Mouse (Mus musculus) liver, embryonic 15.5 days (tissue): ENCODE results near the gene Cntnap4. TPM values are rescaled to one million over a fixed set of nuclear protein-coding genes. Genes with fewer than 3 reads are reported as not detected.

Experiments used
- ATAC-seq: fragments of 200-750 bp; cut with Nextera tagmentation; 2 replicates; pipeline ENCODE4 v1.8.0; 2017; ENCODE audit warnings: moderate number of reproducible peaks, mild to moderate bottlenecking, moderate library complexity; ENCODE audit not compliant: insufficient read depth
- H3K27ac ChIP-seq: fragments of 300-500 bp; sonication (generic); replicated peaks from 2 replicates; pipeline ENCODE4 v1.5.1; 2015; ENCODE audit warnings: mild to moderate bottlenecking, inconsistent platforms
- H3K27me3 ChIP-seq: fragments of 300-500 bp; sonication (generic); 2 replicates; pipeline ENCODE4 v1.6.1; 2015; ENCODE audit warnings: mild to moderate bottlenecking, inconsistent platforms
- H3K36me3 ChIP-seq: fragments of 300-500 bp; sonication (generic); replicated peaks from 2 replicates; pipeline ENCODE4 v1.6.1; 2015; ENCODE audit warnings: moderate library complexity, mild to moderate bottlenecking, inconsistent platforms
- H3K4me1 ChIP-seq: fragments of 300-500 bp; sonication (generic); replicated peaks from 2 replicates; pipeline ENCODE4 v1.6.1; 2015; ENCODE audit warnings: inconsistent platforms
- H3K4me2 ChIP-seq: fragments of 300-500 bp; sonication (generic); 2 replicates; pipeline ENCODE4 v1.6.1; 2015; ENCODE audit warnings: moderate library complexity, mild to moderate bottlenecking, inconsistent platforms
- H3K4me3 ChIP-seq: fragments of 300-500 bp; sonication (generic); replicated peaks from 2 replicates; pipeline ENCODE4 v1.5.1; 2015; ENCODE audit warnings: mild to moderate bottlenecking, inconsistent platforms
- H3K9ac ChIP-seq: fragments of 300-500 bp; sonication (generic); 2 replicates; pipeline ENCODE4 v1.6.1; 2015; ENCODE audit warnings: moderate library complexity, mild to moderate bottlenecking, inconsistent platforms
- H3K9me3 ChIP-seq: fragments of 300-500 bp; sonication (generic); replicated peaks from 2 replicates; pipeline ENCODE4 v1.6.1; 2016; ENCODE audit warnings: inconsistent platforms
- WGBS: fragments of 180-500 bp; shearing (Covaris S2); methylation state at CpG from one replicate; pipeline ENCODE4 v1.1.7; 2015; ENCODE audit warnings: mixed read lengths; ENCODE audit not compliant: insufficient replicate concordance; 5-methylcytosine and 5-hydroxymethylcytosine counted together
- polyA plus RNA-seq: library from polyadenylated mRNA; unstranded; fragments of >200 nt; fragmentation: Nextera tagmentation; extraction: Ambion mirVana; gene quantifications from 2 replicates; pipeline ENCODE4 v1.2.1, GENCODE M21; 2015

Cntnap4 gene
- polyA plus RNA-seq, 1 experiment from 2014 or later, result 0.01 TPM

GRCm38 (mm10) chr8:112610121-112610520 is 40.3 kb downstream of the Cntnap4 start:
- no peak overlapping the region for H3K27ac ChIP-seq
- WGBS, result 51% methylated on average over 6 of the region's 6 CpGs

GRCm38 (mm10) chr8:112628791-112629190 is 58.9 kb downstream of the Cntnap4 start:
- no peak for ATAC-seq
- Histone ChIP-seq H3K9me3 (no peaks in the 10 kb centered on the region), H3K9ac (no peak overlapping the region), H3K4me2 (no peak overlapping the region), H3K27me3 (no peaks in the 10 kb centered on the region), H3K36me3 (no peaks in the 10 kb centered on the region), H3K4me1 (no peaks in the 10 kb centered on the region), H3K27ac (no peak overlapping the region), H3K4me3 (no peak overlapping the region)
- 73% methylated on average over 7 of the region's 7 CpGs for WGBS

More at GRCm38 (mm10) chr8:112610121-112610520, 40.3 kb downstream of the Cntnap4 start:
- Histone ChIP-seq H3K4me2 (no peak overlapping the region), H3K36me3 (no peaks in the 10 kb centered on the region), H3K9me3 (no peaks in the 10 kb centered on the region), H3K4me1 (no peaks in the 10 kb centered on the region), H3K9ac (no peak overlapping the region), H3K4me3 (no peak overlapping the region), H3K27me3 (no peaks in the 10 kb centered on the region)
- ATAC-seq, result no peak

GRCm38 (mm10) chr8:112652657-112653056 is 82.8 kb downstream of the Cntnap4 start:
- no peak overlapping the region for H3K4me2 ChIP-seq
- no peak overlapping the region for H3K4me3 ChIP-seq
- ATAC-seq, result no peak
- no peaks in the 10 kb centered on the region for H3K36me3 ChIP-seq
- H3K4me1 ChIP-seq, result no peaks in the 10 kb centered on the region
- no peak overlapping the region for H3K9ac ChIP-seq
- WGBS, result 63% methylated on average over 4 of the region's 4 CpGs
- no peaks in the 10 kb centered on the region for H3K27me3 ChIP-seq
- H3K9me3 ChIP-seq, result no peaks in the 10 kb centered on the region
- H3K27ac ChIP-seq, result no peak overlapping the region

- no peaks in the 10 kb centered on the region for H3K27me3 ChIP-seq
- H3K9ac ChIP-seq, result no peak overlapping the region
- no peak overlapping the region for H3K4me3 ChIP-seq
- ATAC-seq, result no peak
- H3K27ac ChIP-seq, result no peak overlapping the region
- WGBS, result 68% methylated on average over 1 of the region's 1 CpGs
- H3K36me3 ChIP-seq, result no peaks in the 10 kb centered on the region
- H3K9me3 ChIP-seq, result no peaks in the 10 kb centered on the region
- no peaks in the 10 kb centered on the region for H3K4me1 ChIP-seq
- H3K4me2 ChIP-seq, result no peak overlapping the region
Measured at GRCm38 (mm10) chr8:112653276-112653675, 83.4 kb downstream of the Cntnap4 start.

GRCm38 (mm10) chr8:112653994-112654393 is 84.2 kb downstream of the Cntnap4 start:
- Histone ChIP-seq H3K4me3 (no peak overlapping the region), H3K27me3 (no peaks in the 10 kb centered on the region), H3K4me2 (no peak overlapping the region), H3K9ac (no peak overlapping the region), H3K9me3 (no peaks in the 10 kb centered on the region), H3K36me3 (no peaks in the 10 kb centered on the region), H3K4me1 (no peaks in the 10 kb centered on the region), H3K27ac (no peak overlapping the region)
- whole genome bisulfite sequencing, result 53% methylated on average over 3 of the region's 3 CpGs
- no peak for ATAC-seq

GRCm38 (mm10) chr8:112664067-112664466 is 94.2 kb downstream of the Cntnap4 start:
- WGBS, result 44% methylated on average over 3 of the region's 3 CpGs
- H3K27me3 ChIP-seq, result no peaks in the 10 kb centered on the region
- no peak overlapping the region for H3K4me2 ChIP-seq
- H3K27ac ChIP-seq, result no peak overlapping the region
- H3K9ac ChIP-seq, result no peak overlapping the region
- no peaks in the 10 kb centered on the region for H3K36me3 ChIP-seq
- no peaks in the 10 kb centered on the region for H3K4me1 ChIP-seq
- H3K4me3 ChIP-seq, result no peak overlapping the region
- H3K9me3 ChIP-seq, result no peaks in the 10 kb centered on the region
- no peak for ATAC-seq

GRCm38 (mm10) chr8:112674671-112675070 is 104.8 kb downstream of the Cntnap4 start:
- Histone ChIP-seq H3K4me1 (no peaks in the 10 kb centered on the region), H3K27me3 (no peaks in the 10 kb centered on the region), H3K4me2 (no peak overlapping the region), H3K9ac (no peak overlapping the region), H3K4me3 (no peak overlapping the region), H3K9me3 (no peaks in the 10 kb centered on the region), H3K36me3 (no peaks in the 10 kb centered on the region), H3K27ac (no peak overlapping the region)
- 36% methylated on average over 1 of the region's 1 CpGs for WGBS
- ATAC-seq, result no peak

GRCm38 (mm10) chr8:112681757-112682156 is 111.9 kb downstream of the Cntnap4 start:
- no peaks in the 10 kb centered on the region for H3K4me1 ChIP-seq
- H3K36me3 ChIP-seq, result no peaks in the 10 kb centered on the region
- no peak overlapping the region for H3K9ac ChIP-seq
- no peak overlapping the region for H3K4me2 ChIP-seq
- no peak overlapping the region for H3K27ac ChIP-seq
- no peak overlapping the region for H3K4me3 ChIP-seq
- no peaks in the 10 kb centered on the region for H3K27me3 ChIP-seq
- 68% methylated on average over 9 of the region's 9 CpGs for WGBS
- ATAC-seq, result no peak
- no peaks in the 10 kb centered on the region for H3K9me3 ChIP-seq

- ATAC-seq, result no peak
Measured at GRCm38 (mm10) chr8:112695708-112696107, 125.9 kb downstream of the Cntnap4 start.

GRCm38 (mm10) chr8:112698141-112698540 is 128.3 kb downstream of the Cntnap4 start:
- Histone ChIP-seq H3K36me3 (no peaks in the 10 kb centered on the region), H3K27me3 (no peaks in the 10 kb centered on the region), H3K9ac (no peak overlapping the region), H3K4me3 (no peak overlapping the region), H3K27ac (no peak overlapping the region), H3K9me3 (no peaks in the 10 kb centered on the region), H3K4me1 (no peaks in the 10 kb centered on the region), H3K4me2 (no peak overlapping the region)
- no peak for ATAC-seq
- 44% methylated on average over 3 of the region's 3 CpGs for WGBS

More at GRCm38 (mm10) chr8:112695708-112696107, 125.9 kb downstream of the Cntnap4 start:
- Histone ChIP-seq H3K9ac (no peak overlapping the region), H3K27me3 (no peaks in the 10 kb centered on the region), H3K4me2 (no peak overlapping the region), H3K4me1 (no peaks in the 10 kb centered on the region), H3K9me3 (no peaks in the 10 kb centered on the region), H3K4me3 (no peak overlapping the region), H3K27ac (no peak overlapping the region), H3K36me3 (no peaks in the 10 kb centered on the region)

- Histone ChIP-seq H3K36me3 (no peaks in the 10 kb centered on the region), H3K9ac (no peak overlapping the region), H3K9me3 (no peaks in the 10 kb centered on the region), H3K4me2 (no peak overlapping the region), H3K27ac (no peak overlapping the region), H3K4me1 (no peaks in the 10 kb centered on the region), H3K4me3 (no peak overlapping the region), H3K27me3 (no peaks in the 10 kb centered on the region)
- ATAC-seq, result no peak
- 41% methylated on average over 3 of the region's 3 CpGs for WGBS
Measured at GRCm38 (mm10) chr8:112716982-112717381, 147.1 kb downstream of the Cntnap4 start.

GRCm38 (mm10) chr8:112724918-112725317 is 155.1 kb downstream of the Cntnap4 start:
- Histone ChIP-seq H3K4me1 (no peaks in the 10 kb centered on the region), H3K4me3 (no peak overlapping the region), H3K27me3 (no peaks in the 10 kb centered on the region), H3K9ac (no peak overlapping the region), H3K27ac (no peak overlapping the region), H3K4me2 (no peak overlapping the region), H3K9me3 (no peaks in the 10 kb centered on the region), H3K36me3 (no peaks in the 10 kb centered on the region)
- ATAC-seq, result no peak
- 59% methylated on average over 9 of the region's 9 CpGs for WGBS
